Mouse (Mus musculus): ENCODE data around the gene Dop1b. TPM values are rescaled to one million over a fixed set of nuclear protein-coding genes. Genes with fewer than 3 reads are reported as not detected.
"Not testable (repeated sequence)": the region's sequence is repeated elsewhere in the genome, so short reads cannot be mapped to it uniquely, and the experiment has no call there.

The Dop1b gene
- polyA plus RNA-seq, 1 experiment, result 63.3 TPM

- DNase-seq (ENCODE audit: low read depth), result no peak
- no peak for TF ChIP-seq CTCF (IDR thresholded peaks at IDR 0.05; ENCODE audit: borderline replicate concordance, extremely low read depth, insufficient read depth, insufficient read length)
- TF ChIP-seq POLR2A (IDR thresholded peaks at IDR 0.05; ENCODE audit: borderline replicate concordance, extremely low read depth, insufficient read depth, insufficient read length, poor library complexity, severe bottlenecking), result no peak
Observed at GRCm38 (mm10) chr16:93684441-93684840, 27.3 kb upstream of the Dop1b start.

DNA sequence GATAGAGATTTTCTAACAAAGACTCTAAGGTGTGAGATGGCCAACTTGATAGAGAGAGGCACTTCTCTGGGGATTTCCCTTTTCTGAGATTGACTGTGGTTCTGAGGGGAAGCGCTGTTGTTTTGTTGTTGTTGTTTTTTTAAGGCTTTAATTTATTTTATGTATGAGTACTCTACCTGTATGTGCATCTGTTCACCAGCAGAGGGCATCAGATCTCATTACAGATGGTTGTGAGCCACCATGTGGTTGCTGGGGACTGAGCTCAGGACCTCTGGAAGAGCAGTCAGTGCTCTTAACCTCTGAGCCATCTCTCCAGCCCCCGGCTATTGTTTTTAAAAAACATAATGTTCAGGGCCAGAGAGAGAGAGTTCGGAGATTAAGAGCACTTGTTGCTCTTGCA is 25.9 kb upstream of the Dop1b start:
- TF ChIP-seq CTCF (IDR thresholded peaks at IDR 0.05; ENCODE audit: borderline replicate concordance, extremely low read depth, insufficient read depth, insufficient read length), result 0 out of 2 replicates have a peak, but pooled peaks have one; percentile 7
- not testable (repeated sequence) for DNase-seq (ENCODE audit: low read depth)

GRCm38 (mm10) chr16:93686421-93686820 is 25.3 kb upstream of the Dop1b start:
- no peak for TF ChIP-seq CTCF (IDR thresholded peaks at IDR 0.05; ENCODE audit: borderline replicate concordance, extremely low read depth, insufficient read depth, insufficient read length)
- TF ChIP-seq POLR2A (IDR thresholded peaks at IDR 0.05; ENCODE audit: borderline replicate concordance, extremely low read depth, insufficient read depth, insufficient read length, poor library complexity, severe bottlenecking), result no peak
- DNase-seq (ENCODE audit: low read depth), result no peak

GRCm38 (mm10) chr16:93686945-93687344 is 24.8 kb upstream of the Dop1b start:
- DNase-seq (ENCODE audit: low read depth), result peak; percentile 66
- no peak for TF ChIP-seq CTCF (IDR thresholded peaks at IDR 0.05; ENCODE audit: borderline replicate concordance, extremely low read depth, insufficient read depth, insufficient read length)
- TF ChIP-seq POLR2A (IDR thresholded peaks at IDR 0.05; ENCODE audit: borderline replicate concordance, extremely low read depth, insufficient read depth, insufficient read length, poor library complexity, severe bottlenecking), result no peak

- DNase-seq (ENCODE audit: low read depth), result no peak
- TF ChIP-seq CTCF (IDR thresholded peaks at IDR 0.05; ENCODE audit: borderline replicate concordance, extremely low read depth, insufficient read depth, insufficient read length) (no peak), POLR2A (IDR thresholded peaks at IDR 0.05; ENCODE audit: borderline replicate concordance, extremely low read depth, insufficient read depth, insufficient read length, poor library complexity, severe bottlenecking) (no peak)
Observed at GRCm38 (mm10) chr16:93691206-93691841, 20.4 kb upstream of the Dop1b start.

DNA sequence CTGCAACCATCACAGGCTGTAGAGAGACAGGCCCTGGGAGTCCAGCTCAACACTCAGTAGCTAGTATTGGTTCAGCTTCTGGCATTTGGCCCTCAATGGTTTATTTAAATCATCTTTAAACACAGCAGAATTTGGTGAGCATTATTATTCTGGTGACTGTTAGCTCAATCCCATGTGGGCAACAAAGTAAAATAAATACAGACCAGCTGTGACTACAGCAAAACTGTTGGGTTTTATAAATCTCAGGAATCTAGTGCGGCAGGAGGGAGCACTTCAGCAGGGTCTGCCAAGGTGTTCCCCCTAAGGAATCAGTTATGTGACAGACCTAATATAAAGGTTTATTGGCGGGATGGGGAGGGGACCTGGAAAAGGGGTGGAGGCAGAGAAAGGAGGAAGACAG is 19.0 kb upstream of the Dop1b start:
- no peak for DNase-seq (ENCODE audit: low read depth)
- TF ChIP-seq CTCF (IDR thresholded peaks at IDR 0.05; ENCODE audit: borderline replicate concordance, extremely low read depth, insufficient read depth, insufficient read length), result no peak
- TF ChIP-seq POLR2A (IDR thresholded peaks at IDR 0.05; ENCODE audit: borderline replicate concordance, extremely low read depth, insufficient read depth, insufficient read length, poor library complexity, severe bottlenecking), result no peak

- TF ChIP-seq POLR2A (IDR thresholded peaks at IDR 0.05; ENCODE audit: borderline replicate concordance, extremely low read depth, insufficient read depth, insufficient read length, poor library complexity, severe bottlenecking) (no peak), CTCF (IDR thresholded peaks at IDR 0.05; ENCODE audit: borderline replicate concordance, extremely low read depth, insufficient read depth, insufficient read length) (no peak)
- no peak for DNase-seq (ENCODE audit: low read depth)
Observed at GRCm38 (mm10) chr16:93707116-93707515, 4.6 kb upstream of the Dop1b start.

GRCm38 (mm10) chr16:93709217-93709616 is 2.5 kb upstream of the Dop1b start:
- no peak for DNase-seq (ENCODE audit: low read depth)
- TF ChIP-seq CTCF (IDR thresholded peaks at IDR 0.05; ENCODE audit: borderline replicate concordance, extremely low read depth, insufficient read depth, insufficient read length), result no peak
- TF ChIP-seq POLR2A (IDR thresholded peaks at IDR 0.05; ENCODE audit: borderline replicate concordance, extremely low read depth, insufficient read depth, insufficient read length, poor library complexity, severe bottlenecking), result no peak

GRCm38 (mm10) chr16:93710924-93711323 is 780 bp upstream of the Dop1b start:
- TF ChIP-seq CTCF (IDR thresholded peaks at IDR 0.05; ENCODE audit: borderline replicate concordance, extremely low read depth, insufficient read depth, insufficient read length) (peak; percentile 68), POLR2A (IDR thresholded peaks at IDR 0.05; ENCODE audit: borderline replicate concordance, extremely low read depth, insufficient read depth, insufficient read length, poor library complexity, severe bottlenecking) (no peak)
- DNase-seq (ENCODE audit: low read depth), result peak; percentile 90

GRCm38 (mm10) chr16:93712189-93712885 is 633 bp downstream of the Dop1b start:
- DNase-seq (ENCODE audit: low read depth), result no peak
- no peak for TF ChIP-seq POLR2A (IDR thresholded peaks at IDR 0.05; ENCODE audit: borderline replicate concordance, extremely low read depth, insufficient read depth, insufficient read length, poor library complexity, severe bottlenecking)
- TF ChIP-seq CTCF (IDR thresholded peaks at IDR 0.05; ENCODE audit: borderline replicate concordance, extremely low read depth, insufficient read depth, insufficient read length), result no peak

DNA sequence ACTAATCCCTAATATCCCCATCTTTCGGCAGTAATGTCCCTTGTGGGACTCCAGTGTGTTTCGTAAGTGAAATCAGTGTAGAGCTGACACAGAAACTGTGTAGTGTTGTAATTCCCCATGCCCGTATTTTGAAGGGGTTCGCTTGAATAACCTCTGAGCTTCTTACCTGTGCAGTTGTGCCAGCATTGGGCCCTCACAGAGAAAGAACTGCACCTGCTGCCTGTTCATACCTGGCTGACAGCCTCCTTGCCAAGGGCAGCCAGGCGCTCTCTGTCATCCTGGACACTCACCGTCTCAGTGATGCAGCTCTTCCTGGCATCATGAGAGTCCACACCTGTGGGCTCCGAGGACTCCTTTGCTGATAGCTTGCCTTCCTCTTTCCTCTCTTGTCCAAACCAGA is 1.3 kb downstream of the Dop1b start:
- no peak for DNase-seq (ENCODE audit: low read depth)
- TF ChIP-seq POLR2A (IDR thresholded peaks at IDR 0.05; ENCODE audit: borderline replicate concordance, extremely low read depth, insufficient read depth, insufficient read length, poor library complexity, severe bottlenecking) (no peak), CTCF (IDR thresholded peaks at IDR 0.05; ENCODE audit: borderline replicate concordance, extremely low read depth, insufficient read depth, insufficient read length) (no peak)

DNA sequence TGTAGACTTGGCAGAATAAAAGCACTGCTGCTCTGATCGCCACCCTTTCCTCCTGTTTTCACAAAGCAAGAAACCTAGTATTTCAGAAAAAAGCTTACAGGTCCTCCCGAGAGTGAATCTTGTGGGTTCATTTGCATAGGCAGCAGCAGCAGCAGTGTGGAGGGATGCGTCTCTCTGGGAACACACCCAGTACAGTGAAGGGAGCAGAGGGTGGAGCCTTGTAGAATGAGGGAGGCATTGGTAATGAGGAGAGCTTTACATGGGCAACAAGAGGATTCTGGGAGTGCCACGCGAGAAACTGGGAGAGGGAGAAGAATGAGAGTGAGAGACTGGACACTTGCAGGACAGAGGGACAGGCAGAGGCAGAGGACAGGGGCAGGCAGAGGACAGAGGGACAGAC is 2.7 kb downstream of the Dop1b start:
- TF ChIP-seq POLR2A (IDR thresholded peaks at IDR 0.05; ENCODE audit: borderline replicate concordance, extremely low read depth, insufficient read depth, insufficient read length, poor library complexity, severe bottlenecking) (no peak), CTCF (IDR thresholded peaks at IDR 0.05; ENCODE audit: borderline replicate concordance, extremely low read depth, insufficient read depth, insufficient read length) (no peak)
- peak; percentile 41 for DNase-seq (ENCODE audit: low read depth)
